Mouse (Mus musculus) heart, adult 2 months (tissue): ENCODE results near the gene March9. TPM values are rescaled to one million over a fixed set of nuclear protein-coding genes. Genes with fewer than 3 reads are reported as not detected.
"Not testable (repeated sequence)": the region's sequence is repeated elsewhere in the genome, so short reads cannot be mapped to it uniquely, and the experiment has no call there.

Experiments
- DNase-seq, 2 experiments: peaks; one replicate each; pipeline ENCODE4 v3.0.0; 2021
- H3K27ac ChIP-seq: fragments of 200-600 bp; 2 replicates; pipeline ENCODE4 v1.8.1; 2022
- H3K27me3 ChIP-seq: fragments of 200-500 bp; 2 replicates; pipeline ENCODE4 v1.6.1; 2012; ENCODE audit warnings: mild to moderate bottlenecking, low read length, inconsistent platforms, mixed read lengths; ENCODE audit not compliant: control insufficient read depth, insufficient read depth
- H3K36me3 ChIP-seq: fragments of 200-500 bp; 2 replicates; pipeline ENCODE4 v1.6.1; 2012; ENCODE audit warnings: low read length, inconsistent platforms; ENCODE audit not compliant: control insufficient read depth, insufficient read depth
- H3K4me1 ChIP-seq: fragments of 200-500 bp; 2 replicates; pipeline ENCODE4 v1.6.1; 2011; ENCODE audit warnings: low read length; ENCODE audit not compliant: control insufficient read depth, insufficient read depth
- H3K4me3 ChIP-seq: fragments of 200-600 bp; 2 replicates; pipeline ENCODE4 v1.8.1; 2022
- H3K79me2 ChIP-seq: fragments of 200-500 bp; replicated peaks from 2 replicates; pipeline ENCODE4 v1.6.1; 2012; ENCODE audit warnings: mild to moderate bottlenecking, inconsistent platforms, low read length, moderate library complexity, mixed read lengths; ENCODE audit not compliant: control insufficient read depth, insufficient read depth
- H3K9ac ChIP-seq: fragments of 200-500 bp; 2 replicates; pipeline ENCODE4 v1.6.1; 2012; ENCODE audit warnings: low read depth, mild to moderate bottlenecking, control low read depth, inconsistent platforms, low read length, mixed read lengths
- CTCF ChIP-seq: fragments of 200-600 bp; IDR thresholded peaks from 2 replicates; pipeline ENCODE4 v1.8.1; 2022; ENCODE audit warnings: antibody characterized with exemption, mild to moderate bottlenecking, moderate library complexity
- EP300 ChIP-seq: fragments of 200-500 bp; IDR thresholded peaks from 2 replicates; pipeline ENCODE4 v1.6.1; 2011; ENCODE audit warnings: low read depth, low read length, control low read depth; ENCODE audit not compliant: insufficient read depth
- POLR2A ChIP-seq: fragments of 200-500 bp; IDR thresholded peaks from 2 replicates; pipeline ENCODE4 v1.6.1; 2011; ENCODE audit warnings: mild to moderate bottlenecking, low read depth, low read length, control low read depth; ENCODE audit not compliant: insufficient read depth
- WGBS: fragments of 180-500 bp; shearing (Covaris S2); methylation state at CpG from one replicate; pipeline ENCODE4 v1.1.7; 2018; 5-methylcytosine and 5-hydroxymethylcytosine counted together
- intact Hi-C: fragments of 180-260 bp; cut with DNase I; formaldehyde crosslinking; loops from one replicate; pipeline ENCODE4 v1.15.1; 2025
- polyA plus RNA-seq: library from polyadenylated mRNA; depleted of rRNA; stranded (reverse); fragments of >200 nt; gene quantifications from 2 replicates; pipeline ENCODE4 v1.2.3, GENCODE M21; 2012
- total RNA-seq, 2 experiments: library from RNA; stranded (reverse); gene quantifications; 2 replicates each; pipeline ENCODE4 v1.2.3; 2021

The March9 gene
- total and polyA plus RNA-seq, 3 experiments, result 2.7 to 3.1 (median 2.8) TPM

- Histone ChIP-seq H3K27ac (peak overlapping the region; percentile 94), H3K9ac (peak overlapping the region; percentile 79), H3K79me2 (no peaks in the 10 kb centered on the region), H3K36me3 (no peaks in the 10 kb centered on the region), H3K4me1 (peaks cover 8% of the 10 kb centered on the region), H3K27me3 (no peaks in the 10 kb centered on the region), H3K4me3 (peak overlapping the region; percentile 77)
- WGBS, result 11% methylated on average over 37 of the region's 37 CpGs
- no peak for TF ChIP-seq EP300
- no peak for TF ChIP-seq POLR2A
- no peak for TF ChIP-seq CTCF
- no peak for DNase-seq
- intact Hi-C loops, result loop anchor here (10.0 kb wide), 1 partner anchor 1681 kb away; the partner anchor contains the start of genes Dgka and Pym1
Measured at GRCm38 (mm10) chr10:127063913-127064870, 4.2 kb upstream of the March9 start.

DNA sequence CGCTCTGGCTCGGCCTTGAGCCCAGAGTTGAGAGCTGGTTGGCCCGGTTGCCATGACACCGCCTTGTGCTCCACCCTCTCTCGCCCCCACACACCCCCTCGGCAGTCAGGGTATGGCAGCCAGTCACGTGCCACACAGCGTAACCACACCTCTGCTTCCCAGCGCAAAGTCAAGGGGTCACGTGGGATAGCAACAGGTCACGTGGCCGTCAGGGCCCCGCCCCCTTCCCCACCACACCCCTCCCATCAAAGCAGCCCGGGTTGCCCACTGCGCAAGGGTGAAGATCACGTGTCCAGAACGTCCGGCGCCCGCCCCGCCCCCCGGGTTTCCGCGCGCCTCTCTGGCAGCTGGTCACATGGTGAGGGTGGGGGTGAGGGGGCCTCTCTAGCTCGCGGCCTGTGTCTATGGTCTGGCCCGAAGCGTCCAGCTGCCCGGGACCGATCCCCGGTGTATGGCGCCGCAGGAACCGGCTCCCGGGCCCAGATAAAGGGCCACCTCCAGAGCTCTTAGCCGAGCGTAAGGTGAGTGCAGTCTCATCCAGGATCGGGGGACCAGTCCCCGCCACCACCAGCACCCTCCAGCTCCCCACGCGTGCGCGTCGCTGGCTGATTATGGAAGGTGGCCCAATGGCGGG is 3.4 kb upstream of the March9 start, which contains the start of gene Cdk4:
Gene Cdk4 (plus strand): TSS at position 296 of the 634 bp plus-strand sequence.
- Histone ChIP-seq H3K4me3 (peak within 1 kb of the TSS; percentile 77), H3K9ac (peak within 1 kb of the TSS; percentile 79), H3K79me2 (no peaks in the 10 kb centered on the region), H3K27me3 (no peaks in the 10 kb centered on the region), H3K27ac (peak within 1 kb of the TSS; percentile 94), H3K4me1 (peaks cover 6% of the 10 kb centered on the region), H3K36me3 (no peaks in the 10 kb centered on the region)
- intact Hi-C loops, result loop anchor here (10.0 kb wide), 1 partner anchor 1681 kb away; the partner anchor contains the start of genes Dgka and Pym1
- TF ChIP-seq POLR2A, result peak; percentile 44; the same call in 1 of the 2 replicates
- peak; percentile 75; the same call in 1 of the 2 replicates for TF ChIP-seq EP300
- 0 out of 2 replicates have a peak, but pooled peaks have one; percentile 2 for TF ChIP-seq CTCF
- under 1% methylated on average over 46 of the region's 46 CpGs for WGBS
- DNase-seq, result peak; percentile 97 to 99

GRCm38 (mm10) chr10:127062503-127062902 is 2.5 kb upstream of the March9 start:
- Histone ChIP-seq H3K4me3 (no peak overlapping the region), H3K27ac (no peak overlapping the region), H3K27me3 (no peaks in the 10 kb centered on the region), H3K79me2 (no peaks in the 10 kb centered on the region), H3K36me3 (no peaks in the 10 kb centered on the region), H3K9ac (no peak overlapping the region), H3K4me1 (peaks cover 6% of the 10 kb centered on the region)
- TF ChIP-seq POLR2A, result no peak
- intact Hi-C loops, result loop anchor here (10.0 kb wide), 1 partner anchor 1682 kb away; the partner anchor contains the start of genes Dgka and Pym1
- 51% methylated on average over 5 of the region's 5 CpGs for WGBS
- no peak for DNase-seq

- not testable (repeated sequence) for DNase-seq, H3K9ac ChIP-seq, H3K27ac ChIP-seq, H3K27me3 ChIP-seq, H3K4me1 ChIP-seq, H3K36me3 ChIP-seq, H3K4me3 ChIP-seq, H3K79me2 ChIP-seq
- intact Hi-C loops, result loop anchor here (10.0 kb wide), 1 partner anchor 1683 kb away; the partner anchor contains the start of genes Dgka and Pym1
- WGBS, result 84% methylated on average over 4 of the region's 4 CpGs
Measured at GRCm38 (mm10) chr10:127062101-127062500, 2.1 kb upstream of the March9 start.

DNA sequence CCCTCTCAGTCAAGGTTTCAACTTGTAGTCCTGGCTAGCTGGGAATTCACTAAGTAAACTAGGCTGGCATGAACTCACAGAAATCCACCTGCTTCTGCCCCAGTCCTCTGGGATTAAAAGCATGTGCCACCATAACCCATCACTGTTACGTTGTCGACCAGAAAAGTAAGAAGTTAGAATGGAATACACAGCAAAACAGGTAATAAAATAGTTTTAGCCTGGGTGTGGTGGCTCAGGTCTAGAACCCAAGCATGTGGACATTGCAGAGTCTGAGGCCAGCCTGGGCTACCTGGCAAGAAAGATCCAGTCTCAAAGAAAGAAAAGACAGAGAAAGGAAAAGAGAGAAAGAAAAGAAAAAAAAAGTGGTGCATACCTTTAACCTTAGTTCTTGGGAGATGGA is 1.5 kb upstream of the March9 start:
- intact Hi-C loops, result loop anchor here (10.0 kb wide), 1 partner anchor 1683 kb away; the partner anchor contains the start of genes Dgka and Pym1
- Histone ChIP-seq H3K79me2 (no peaks in the 10 kb centered on the region), H3K4me1 (peaks cover 6% of the 10 kb centered on the region), H3K27ac (no peak overlapping the region), H3K4me3 (no peak overlapping the region), H3K27me3 (no peaks in the 10 kb centered on the region), H3K36me3 (no peaks in the 10 kb centered on the region), H3K9ac (no peak overlapping the region)
- no peak for TF ChIP-seq POLR2A
- TF ChIP-seq CTCF, result no peak
- no peak for TF ChIP-seq EP300
- no peak for DNase-seq
- WGBS, result 78% methylated on average over 2 of the region's 2 CpGs
